Mouse (Mus musculus) A20 (cell line): Measurements from ENCODE around the gene Chst13.

ENCODE experiments used
- DNase-seq: peaks from one replicate; pipeline ENCODE4 v3.0.0-alpha.2; 2011; ENCODE audit warnings: low read depth, low spot score

Gene Chst13

DNA sequence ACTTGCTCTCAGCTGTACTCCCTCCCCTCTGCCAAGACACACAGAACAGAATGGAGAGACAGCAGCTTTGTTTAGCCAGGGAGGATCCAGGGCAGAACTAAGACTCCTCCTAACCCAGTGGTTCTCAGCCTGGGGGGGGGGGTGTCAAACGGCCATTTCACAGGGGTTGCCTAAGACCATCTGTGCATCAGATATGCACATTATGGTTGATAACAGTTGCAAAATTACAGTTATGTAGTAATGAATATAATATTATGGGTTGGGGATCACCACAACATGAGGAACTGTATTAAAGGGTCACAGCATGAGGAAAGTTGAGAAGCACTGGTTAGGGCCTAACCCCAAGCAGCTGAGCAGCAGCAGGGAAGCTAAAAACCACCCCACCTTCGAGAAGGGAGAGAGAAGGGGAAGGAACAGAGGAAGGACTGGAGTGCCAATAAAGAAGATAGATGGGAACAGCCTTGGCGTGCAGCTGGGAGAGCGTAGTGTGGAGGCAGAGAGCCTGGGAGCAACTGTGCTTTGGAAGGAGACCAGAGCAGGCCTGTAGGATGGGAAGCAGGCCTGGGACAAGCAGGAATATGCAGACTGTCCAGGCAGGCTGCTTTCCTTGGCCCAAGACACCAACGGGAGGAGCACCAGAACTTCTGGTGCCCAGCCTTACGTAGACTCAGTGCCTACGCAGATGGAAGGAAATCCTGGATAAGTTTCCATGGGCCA, 5.4 kb downstream of the Chst13 start:
- DNase-seq: no peak

DNA sequence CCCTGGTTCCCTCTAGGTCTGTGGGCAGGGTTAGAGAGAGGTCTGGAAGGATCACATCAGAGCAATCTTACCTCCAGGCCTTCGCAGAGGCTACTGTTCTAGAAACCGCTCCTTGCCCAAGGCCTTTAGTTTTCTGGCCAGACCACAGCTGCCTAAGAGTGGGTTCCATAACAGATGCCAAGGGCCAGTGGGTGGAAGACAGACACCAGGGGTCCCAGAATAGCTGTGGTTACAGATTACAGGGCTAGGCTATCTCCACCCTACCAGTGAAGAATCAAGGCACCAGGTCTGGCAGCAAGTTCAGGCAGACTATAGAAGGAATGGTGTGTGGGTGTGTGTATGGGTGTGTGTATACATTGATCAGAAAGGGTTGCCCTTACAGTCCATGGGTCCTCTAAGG, 6.0 kb downstream of the Chst13 start:
- DNase-seq: no peak

DNA sequence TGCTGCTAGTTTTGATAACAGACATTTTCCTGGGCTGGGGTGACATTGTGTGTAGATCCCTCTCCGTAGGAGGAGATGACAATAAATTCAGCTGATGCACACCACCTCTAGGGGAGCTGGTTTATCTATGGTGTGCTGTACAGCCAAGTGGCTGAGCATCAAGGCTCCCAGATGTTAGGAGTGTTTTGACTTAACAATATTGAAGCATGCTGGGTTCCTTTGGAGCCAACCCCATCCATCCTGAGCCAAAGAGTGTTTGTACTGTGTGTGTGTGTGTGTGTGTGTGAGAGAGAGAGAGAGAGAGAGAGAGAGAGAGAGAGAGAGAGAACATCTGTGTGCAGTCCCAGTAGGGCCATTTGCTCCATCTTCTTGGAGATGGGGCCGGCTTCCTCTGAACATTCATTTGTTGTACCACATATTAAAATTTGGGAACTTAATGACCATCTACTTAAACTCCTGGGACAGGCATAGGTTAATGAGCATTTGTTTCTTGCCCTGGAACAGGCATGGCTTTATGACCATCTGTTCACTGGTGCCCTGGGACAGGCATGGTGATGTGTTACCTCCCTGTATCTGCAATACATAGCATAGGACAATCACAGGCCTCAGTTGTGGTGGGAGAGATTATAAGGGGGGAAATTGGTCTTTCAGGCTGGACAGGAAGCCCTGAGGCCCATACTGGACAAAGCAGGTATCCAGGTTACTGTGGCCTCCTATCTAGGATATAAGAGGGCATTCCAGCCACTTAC, 7.3 kb downstream of the Chst13 start:
- no peak for DNase-seq

DNA sequence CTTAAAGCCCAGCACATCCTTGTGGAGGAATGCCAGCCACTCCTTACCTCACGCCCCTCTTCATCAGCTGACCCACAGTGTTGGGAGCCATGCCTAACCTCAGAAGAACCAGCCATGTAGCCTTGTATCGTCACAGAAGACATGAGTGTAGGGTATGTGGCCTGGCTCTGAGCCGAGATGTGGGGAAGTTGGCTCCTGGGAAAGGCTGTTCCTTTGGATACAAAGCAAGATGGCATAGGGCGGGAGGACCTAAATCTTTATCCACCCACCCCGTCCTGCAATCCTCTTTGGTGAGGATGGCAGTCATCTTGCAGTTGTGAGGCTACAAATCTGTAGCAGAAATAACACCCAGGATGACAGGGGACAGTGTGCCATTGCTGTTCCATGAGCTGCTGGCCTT, 9.0 kb downstream of the Chst13 start:
- DNase-seq: no peak

DNA sequence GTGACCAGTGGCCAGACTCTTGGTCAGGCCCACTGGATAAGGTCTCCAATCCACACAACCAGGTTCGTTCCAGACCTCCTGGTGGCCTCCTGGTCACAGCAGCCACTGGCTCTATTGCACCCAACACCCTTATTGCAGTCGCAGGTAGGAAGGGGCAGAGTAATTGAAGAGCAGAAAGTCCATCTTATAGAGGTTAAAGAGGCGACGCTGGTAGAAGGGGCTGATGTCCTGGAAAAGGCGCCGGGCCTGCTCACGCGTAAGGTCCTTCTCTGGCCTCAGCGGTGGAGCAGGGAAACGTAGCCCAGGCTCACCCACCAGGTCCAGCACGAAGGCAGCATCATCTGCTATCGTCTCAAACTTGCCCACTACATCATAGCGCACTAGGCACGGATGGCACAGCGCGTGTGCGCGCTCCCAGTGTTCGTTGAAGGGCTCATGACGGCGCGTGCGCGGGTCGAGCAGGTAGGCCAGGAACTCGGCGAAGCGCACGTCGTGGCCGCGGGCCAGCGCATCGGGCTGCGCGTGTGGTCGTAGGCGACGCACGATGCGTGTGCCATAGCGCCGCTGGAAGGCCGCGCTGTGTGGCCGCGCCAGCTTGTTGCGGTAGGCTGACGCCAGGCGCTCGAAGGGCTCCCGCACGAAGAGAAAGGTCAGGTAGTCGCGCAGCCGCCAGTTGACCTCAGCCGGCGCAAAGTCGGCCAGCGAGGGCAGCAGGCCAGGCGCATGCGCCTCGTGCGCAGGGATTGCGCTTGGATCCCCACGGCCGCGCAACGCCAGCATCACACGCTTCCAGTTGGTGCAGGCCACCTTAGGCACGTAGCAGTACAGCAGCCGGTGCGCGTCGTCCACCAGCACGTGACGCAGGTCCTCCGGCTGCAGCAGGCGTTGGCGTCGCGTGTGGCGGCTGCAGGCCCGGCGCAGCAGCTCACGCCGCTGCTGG, 15.9 kb downstream of the Chst13 start:
- no peak for DNase-seq

DNA sequence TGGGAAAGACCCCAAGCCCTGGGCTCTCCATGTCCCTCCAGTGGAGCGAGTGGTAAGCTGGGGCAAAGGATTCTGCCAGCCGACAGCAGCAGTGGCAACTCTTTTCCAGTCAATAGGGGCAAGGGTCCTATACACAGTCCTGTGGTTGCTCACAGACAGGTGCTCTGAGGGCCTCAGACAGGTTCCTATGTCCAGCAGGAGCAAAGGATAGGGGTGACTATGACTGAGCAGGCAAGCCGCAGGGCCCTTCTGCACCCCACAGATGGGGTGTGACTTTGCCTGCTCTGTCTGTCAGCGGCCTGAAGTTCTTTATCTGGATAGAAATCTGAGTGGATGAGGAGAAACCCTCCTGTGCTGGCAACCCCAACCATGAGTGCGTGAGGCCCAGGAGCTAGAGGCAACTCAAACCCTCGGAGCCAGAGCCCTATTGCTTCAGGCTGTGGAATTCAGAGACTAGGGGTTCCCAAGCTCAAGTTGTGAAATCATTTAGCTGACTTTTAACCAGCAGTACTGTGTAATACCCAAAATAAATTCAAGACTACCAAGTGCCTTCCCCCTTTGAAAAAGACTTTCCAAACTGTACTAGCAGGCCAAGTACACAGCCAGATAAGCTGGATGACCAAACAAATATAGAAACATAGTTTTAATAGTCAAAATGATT, 18.5 kb downstream of the Chst13 start:
- DNase-seq: no peak

DNA sequence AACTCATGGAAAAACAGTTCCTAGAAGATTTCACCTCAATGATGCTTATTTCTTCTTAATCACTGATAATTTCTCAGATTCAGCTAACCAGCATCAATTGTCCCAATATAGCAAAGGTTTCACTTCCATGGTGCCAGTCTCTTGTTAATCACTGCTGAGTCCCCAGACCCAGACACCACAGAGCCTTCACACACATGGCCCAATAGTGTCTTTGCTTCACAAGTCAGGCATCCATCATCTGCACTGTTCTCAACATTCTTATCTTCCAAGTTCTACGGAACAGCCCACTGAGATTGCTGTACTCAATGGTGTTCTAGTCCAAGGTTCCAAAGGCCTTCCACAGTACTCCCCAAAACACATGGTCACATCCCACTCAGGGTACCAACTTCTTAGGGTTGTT, 24.1 kb downstream of the Chst13 start, which contains the start of gene BC048671:
TSS of gene BC048671 (plus strand) at position 301 of the 400 bp plus-strand sequence.
- no peak for DNase-seq

DNA sequence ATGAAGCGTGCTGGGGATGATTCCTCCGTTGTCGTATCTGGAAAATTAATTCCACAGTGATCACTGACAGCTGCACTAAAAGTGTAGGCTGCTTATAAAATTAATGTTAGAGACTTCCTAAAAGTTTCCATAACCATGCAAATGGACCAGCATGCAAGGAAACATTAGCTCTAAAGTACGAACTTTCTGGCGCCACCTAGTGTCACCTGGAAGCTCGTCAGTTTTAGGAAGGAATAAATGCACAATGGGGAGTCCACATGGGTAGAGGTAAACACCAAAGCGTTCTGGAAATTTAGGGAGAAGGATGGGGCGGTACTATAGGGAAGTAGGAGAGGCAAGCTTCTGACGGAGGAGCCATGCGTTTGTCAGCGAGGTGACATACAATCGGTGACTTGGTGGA, 36.7 kb downstream of the Chst13 start:
- DNase-seq: peak; percentile 37
